Mouse (Mus musculus): ENCODE data around the gene Echdc2. TPM values are rescaled to one million over a fixed set of nuclear protein-coding genes. Genes with fewer than 3 reads are reported as not detected.
"Not testable (repeated sequence)": the region's sequence is repeated elsewhere in the genome, so short reads cannot be mapped to it uniquely, and the experiment has no call there.

The Echdc2 gene
- polyA plus RNA-seq, 1 experiment from 2014 or later, result 22.8 TPM

DNA sequence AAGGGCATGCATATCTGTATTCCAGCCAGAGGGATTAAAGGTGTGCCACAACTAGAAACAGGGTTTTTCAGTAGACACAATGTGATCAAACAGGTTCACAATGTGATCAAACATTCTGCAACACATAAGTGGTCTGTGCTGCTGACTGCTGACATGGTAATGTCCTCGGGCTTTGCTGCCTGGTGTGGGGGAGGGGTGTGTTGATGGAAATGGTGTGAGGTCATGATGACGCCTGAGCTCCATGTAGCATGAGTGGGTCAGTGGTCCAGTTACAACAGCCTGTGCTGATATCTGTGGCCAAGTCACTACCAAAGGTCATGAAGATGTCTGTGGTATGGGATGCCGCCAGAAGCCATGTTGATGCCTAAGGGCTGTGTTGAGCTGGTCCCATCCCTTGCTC is 34.8 kb upstream of the Echdc2 start:
- Histone ChIP-seq H3K27ac (ENCODE audit: low read length) (no peak overlapping the region), H3K4me3 (ENCODE audit: low read length) (no peak overlapping the region), H3K9ac (ENCODE audit: low read length) (no peak overlapping the region), H3K4me2 (ENCODE audit: low read depth, low read length) (no peak overlapping the region), H3K27me3 (ENCODE audit: control insufficient read depth, insufficient read depth, low read length) (no peaks in the 10 kb centered on the region), H3K4me1 (ENCODE audit: control insufficient read depth, insufficient read depth, low read length) (no peaks in the 10 kb centered on the region), H3K36me3 (ENCODE audit: control insufficient read depth, insufficient read depth) (no peaks in the 10 kb centered on the region), H3K9me3 (replicated peaks; ENCODE audit: control insufficient read depth, low read length) (peaks cover 2% of the 10 kb centered on the region; the same call in 1 of the 2 replicates)
- no peak for ATAC-seq (replicated peaks; ENCODE audit: extremely low read depth, insufficient read depth, low FRiP score)
- 76% methylated on average over 3 of the region's 3 CpGs for WGBS

DNA sequence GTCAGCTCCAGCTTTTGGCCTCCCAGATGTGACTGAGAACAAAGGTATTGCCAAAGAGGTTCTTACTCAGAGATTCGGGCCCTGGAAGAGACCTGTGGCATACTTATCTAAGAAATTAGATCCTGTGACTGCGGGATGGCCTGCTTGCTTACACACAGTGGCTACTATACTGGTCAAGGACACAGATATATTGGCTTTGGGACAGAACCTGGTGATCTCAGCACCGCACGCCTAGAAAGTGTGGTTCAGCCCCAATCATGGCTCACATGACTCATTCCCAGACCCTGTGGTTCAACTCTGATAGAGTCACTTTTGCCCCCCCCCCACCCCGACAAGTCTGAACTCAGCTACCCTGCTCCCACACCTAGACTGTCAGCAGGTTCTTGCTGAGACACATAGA is 28.3 kb upstream of the Echdc2 start:
- Histone ChIP-seq H3K27me3 (ENCODE audit: control insufficient read depth, insufficient read depth, low read length) (no peaks in the 10 kb centered on the region), H3K36me3 (ENCODE audit: control insufficient read depth, insufficient read depth) (no peaks in the 10 kb centered on the region), H3K9ac (ENCODE audit: low read length) (no peak overlapping the region), H3K4me1 (ENCODE audit: control insufficient read depth, insufficient read depth, low read length) (no peaks in the 10 kb centered on the region), H3K9me3 (replicated peaks; ENCODE audit: control insufficient read depth, low read length) (no peaks in the 10 kb centered on the region), H3K4me3 (ENCODE audit: low read length) (no peak overlapping the region), H3K4me2 (ENCODE audit: low read depth, low read length) (no peak overlapping the region), H3K27ac (ENCODE audit: low read length) (no peak overlapping the region)
- WGBS, result 82% methylated on average over 5 of the region's 5 CpGs
- ATAC-seq (replicated peaks; ENCODE audit: extremely low read depth, insufficient read depth, low FRiP score), result no peak

DNA sequence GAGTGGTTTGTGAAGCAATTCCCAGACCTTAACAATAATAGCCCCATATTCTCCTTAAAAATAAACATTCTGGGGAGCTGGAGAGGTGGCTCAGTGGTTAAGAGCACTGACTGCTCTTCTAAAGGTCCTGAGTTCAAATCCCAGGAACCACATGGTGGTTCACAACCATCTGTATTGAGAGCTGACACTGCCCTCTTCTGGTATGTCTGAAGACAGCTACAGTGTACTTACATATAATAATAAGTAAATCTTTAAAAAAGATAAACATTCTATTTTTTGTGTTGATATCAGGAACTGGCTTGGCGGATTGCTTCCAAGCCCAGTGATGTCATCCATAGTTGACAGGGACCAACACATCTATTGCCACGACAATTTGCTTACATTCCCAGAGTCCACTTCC is 22.1 kb upstream of the Echdc2 start:
- not testable (repeated sequence) for H3K27me3 ChIP-seq (ENCODE audit: control insufficient read depth, insufficient read depth, low read length); H3K9ac ChIP-seq (ENCODE audit: low read length); H3K9me3 ChIP-seq (replicated peaks; ENCODE audit: control insufficient read depth, low read length); H3K4me3 ChIP-seq (ENCODE audit: low read length); H3K36me3 ChIP-seq (ENCODE audit: control insufficient read depth, insufficient read depth); H3K4me2 ChIP-seq (ENCODE audit: low read depth, low read length); H3K4me1 ChIP-seq (ENCODE audit: control insufficient read depth, insufficient read depth, low read length); ATAC-seq (replicated peaks; ENCODE audit: extremely low read depth, insufficient read depth, low FRiP score); H3K27ac ChIP-seq (ENCODE audit: low read length)
- 76% methylated on average over 2 of the region's 2 CpGs for WGBS

DNA sequence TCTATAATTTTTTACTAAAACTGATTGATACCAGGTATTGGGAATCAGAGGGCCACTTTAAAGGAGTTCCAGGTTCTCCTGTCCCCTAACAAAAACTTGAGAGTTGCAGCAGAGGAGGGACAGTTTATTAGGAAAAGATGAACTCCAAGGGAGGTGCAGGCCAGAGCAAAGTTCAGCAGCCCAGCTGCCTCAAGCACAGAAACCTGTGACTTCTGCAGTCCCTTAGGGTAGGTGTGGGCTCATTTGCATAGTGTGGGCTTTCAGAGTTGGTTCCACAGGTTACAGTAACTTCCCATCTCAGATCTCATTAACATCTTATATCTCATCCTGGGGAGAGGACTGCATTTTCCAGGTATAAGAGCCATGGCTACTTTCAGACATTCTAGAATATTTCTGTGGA is 21.5 kb upstream of the Echdc2 start:
- Histone ChIP-seq H3K36me3 (ENCODE audit: control insufficient read depth, insufficient read depth) (no peaks in the 10 kb centered on the region), H3K4me1 (ENCODE audit: control insufficient read depth, insufficient read depth, low read length) (no peaks in the 10 kb centered on the region), H3K4me3 (ENCODE audit: low read length) (no peak overlapping the region), H3K27me3 (ENCODE audit: control insufficient read depth, insufficient read depth, low read length) (no peaks in the 10 kb centered on the region), H3K9ac (ENCODE audit: low read length) (no peak overlapping the region), H3K27ac (ENCODE audit: low read length) (no peak overlapping the region), H3K9me3 (replicated peaks; ENCODE audit: control insufficient read depth, low read length) (peaks cover 4% of the 10 kb centered on the region), H3K4me2 (ENCODE audit: low read depth, low read length) (no peak overlapping the region)
- ATAC-seq (replicated peaks; ENCODE audit: extremely low read depth, insufficient read depth, low FRiP score), result no peak

DNA sequence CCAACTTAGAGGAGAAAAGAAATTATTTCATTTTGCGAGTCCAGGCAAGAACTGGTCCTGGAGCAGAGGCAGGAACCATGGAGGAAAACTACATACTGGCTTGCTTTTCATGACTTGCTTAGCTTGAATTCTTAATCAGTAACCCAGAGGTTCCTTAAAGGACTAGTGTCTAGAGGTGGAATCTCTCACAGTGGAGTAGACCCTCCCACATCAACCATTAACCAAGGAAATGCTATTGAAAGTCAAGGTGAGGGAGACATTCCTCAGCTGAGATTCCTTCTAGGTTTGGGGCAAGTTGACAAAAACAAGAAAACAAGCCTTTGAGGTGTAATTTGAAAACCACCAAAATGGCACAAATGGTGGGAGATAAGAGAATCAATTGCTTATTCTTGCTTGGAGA is 20.4 kb upstream of the Echdc2 start, which contains the start of gene Scp2:
TSS of gene Scp2 (minus strand) at position 119 of the 400 bp plus-strand sequence.
- Histone ChIP-seq H3K9ac (ENCODE audit: low read length) (no peak within 1 kb of the TSS), H3K27me3 (ENCODE audit: control insufficient read depth, insufficient read depth, low read length) (no peaks in the 10 kb centered on the region), H3K4me2 (ENCODE audit: low read depth, low read length) (no peak within 1 kb of the TSS), H3K4me1 (ENCODE audit: control insufficient read depth, insufficient read depth, low read length) (no peaks in the 10 kb centered on the region), H3K27ac (ENCODE audit: low read length) (no peak within 1 kb of the TSS), H3K4me3 (ENCODE audit: low read length) (no peak within 1 kb of the TSS), H3K9me3 (replicated peaks; ENCODE audit: control insufficient read depth, low read length) (peaks cover 4% of the 10 kb centered on the region), H3K36me3 (ENCODE audit: control insufficient read depth, insufficient read depth) (no peaks in the 10 kb centered on the region)
- ATAC-seq (replicated peaks; ENCODE audit: extremely low read depth, insufficient read depth, low FRiP score), result no peak
- 85% methylated on average over 1 of the region's 1 CpGs for WGBS

DNA sequence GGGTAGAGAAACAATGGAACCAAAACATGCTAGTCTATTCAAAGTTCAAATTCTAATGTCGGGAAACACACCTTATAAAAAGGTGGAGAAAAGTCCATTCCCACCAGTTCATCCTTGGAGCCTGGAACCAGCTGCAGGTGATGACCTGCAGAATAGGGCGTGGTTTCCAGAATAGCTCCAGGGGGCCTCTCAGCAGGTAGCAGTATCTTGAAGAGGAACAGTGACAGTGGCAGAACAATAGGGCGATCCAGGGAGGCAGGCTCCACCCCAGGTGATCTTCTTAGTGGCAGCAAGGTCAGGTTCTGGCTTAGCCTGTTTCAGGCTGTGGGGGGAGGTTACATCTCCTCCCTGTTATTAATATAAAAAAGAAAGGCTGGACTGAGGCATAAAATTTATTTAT is 19.7 kb upstream of the Echdc2 start:
- not testable (repeated sequence) for ATAC-seq (replicated peaks; ENCODE audit: extremely low read depth, insufficient read depth, low FRiP score); H3K9me3 ChIP-seq (replicated peaks; ENCODE audit: control insufficient read depth, low read length)
- WGBS, result 38% methylated on average over 3 of the region's 3 CpGs

DNA sequence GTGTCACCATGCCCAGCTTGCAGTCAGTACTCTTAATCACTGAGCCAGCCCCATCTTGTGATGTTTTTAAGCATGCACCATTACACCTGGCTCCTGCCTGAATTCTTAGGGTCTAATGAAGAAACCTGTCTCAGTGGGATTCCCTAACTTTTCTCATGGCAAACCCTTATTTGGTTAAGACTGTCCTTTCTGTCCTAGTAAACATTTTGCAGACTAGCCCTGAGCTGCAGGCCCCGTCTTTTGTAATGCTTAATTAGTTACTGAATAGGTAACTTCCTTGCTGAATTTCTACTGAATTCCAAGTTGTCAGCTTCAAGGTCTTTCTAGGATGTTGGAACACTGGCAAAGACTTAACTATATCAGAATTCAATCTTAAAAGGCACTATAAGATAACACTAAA is 10.1 kb upstream of the Echdc2 start:
- not testable (repeated sequence) for H3K4me3 ChIP-seq (ENCODE audit: low read length); ATAC-seq (replicated peaks; ENCODE audit: extremely low read depth, insufficient read depth, low FRiP score); H3K4me2 ChIP-seq (ENCODE audit: low read depth, low read length); H3K36me3 ChIP-seq (ENCODE audit: control insufficient read depth, insufficient read depth); H3K9me3 ChIP-seq (replicated peaks; ENCODE audit: control insufficient read depth, low read length); H3K27me3 ChIP-seq (ENCODE audit: control insufficient read depth, insufficient read depth, low read length); H3K27ac ChIP-seq (ENCODE audit: low read length); H3K9ac ChIP-seq (ENCODE audit: low read length); H3K4me1 ChIP-seq (ENCODE audit: control insufficient read depth, insufficient read depth, low read length)
- 86% methylated on average over 1 of the region's 1 CpGs for WGBS

More for the DNA sequence above, 19.7 kb upstream of the Echdc2 start:
- H3K9ac ChIP-seq (ENCODE audit: low read length); H3K4me1 ChIP-seq (ENCODE audit: control insufficient read depth, insufficient read depth, low read length); H3K36me3 ChIP-seq (ENCODE audit: control insufficient read depth, insufficient read depth); H3K4me3 ChIP-seq (ENCODE audit: low read length); H3K27me3 ChIP-seq (ENCODE audit: control insufficient read depth, insufficient read depth, low read length); H3K4me2 ChIP-seq (ENCODE audit: low read depth, low read length); H3K27ac ChIP-seq (ENCODE audit: low read length): not testable (repeated sequence)

DNA sequence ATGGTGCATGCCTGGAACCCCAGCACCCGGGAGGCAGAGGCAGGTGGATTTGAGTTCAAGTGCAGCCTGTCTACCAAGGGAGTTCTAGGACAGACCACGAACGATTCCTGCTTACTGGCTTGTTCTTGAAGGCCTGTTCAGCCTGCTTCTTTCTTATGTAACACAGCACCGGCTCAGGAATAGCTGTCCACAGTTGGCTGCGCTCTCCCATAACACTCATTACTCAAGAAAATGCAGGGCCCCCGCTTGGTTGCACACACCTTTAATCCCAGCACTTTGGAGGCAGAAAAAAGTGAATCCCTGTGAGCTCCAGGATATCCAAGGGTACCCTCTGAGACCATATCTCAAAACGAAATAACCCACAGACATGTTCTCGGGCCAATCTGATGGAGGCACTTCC is 3.3 kb upstream of the Echdc2 start:
- Histone ChIP-seq H3K4me1 (ENCODE audit: control insufficient read depth, insufficient read depth, low read length) (peaks cover 3% of the 10 kb centered on the region; the same call in 1 of the 2 replicates), H3K9me3 (replicated peaks; ENCODE audit: control insufficient read depth, low read length) (no peaks in the 10 kb centered on the region), H3K4me2 (ENCODE audit: low read depth, low read length) (no peak overlapping the region), H3K9ac (ENCODE audit: low read length) (no peak overlapping the region), H3K27me3 (ENCODE audit: control insufficient read depth, insufficient read depth, low read length) (no peaks in the 10 kb centered on the region), H3K4me3 (ENCODE audit: low read length) (no peak overlapping the region), H3K36me3 (ENCODE audit: control insufficient read depth, insufficient read depth) (no peaks in the 10 kb centered on the region), H3K27ac (ENCODE audit: low read length) (no peak overlapping the region)
- 88% methylated on average over 8 of the region's 8 CpGs for WGBS
- no peak for ATAC-seq (replicated peaks; ENCODE audit: extremely low read depth, insufficient read depth, low FRiP score)

DNA sequence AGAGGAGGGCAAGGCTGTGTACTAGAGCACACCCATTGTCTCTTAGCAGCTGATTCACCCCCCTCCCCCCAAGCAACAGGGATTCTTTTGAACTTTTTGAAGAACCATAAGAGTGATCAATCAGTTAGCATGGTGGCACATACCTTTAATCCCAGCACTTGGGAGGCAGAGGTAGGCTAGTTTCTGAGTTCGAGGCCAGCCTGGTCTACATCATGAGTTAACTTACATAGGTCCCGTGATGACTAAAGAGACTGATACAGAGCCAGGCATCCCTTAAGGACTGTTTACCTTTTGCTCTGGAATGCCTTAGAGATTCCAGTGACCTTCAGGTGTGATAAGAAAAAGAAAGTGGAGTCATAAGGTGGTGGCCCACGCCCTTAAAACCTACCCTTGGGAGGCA is 1.9 kb upstream of the Echdc2 start:
- no peak overlapping the region for H3K4me2 ChIP-seq (ENCODE audit: low read depth, low read length)
- 86% methylated on average over 3 of the region's 3 CpGs for WGBS
- no peaks in the 10 kb centered on the region for H3K9me3 ChIP-seq (replicated peaks; ENCODE audit: control insufficient read depth, low read length)

DNA sequence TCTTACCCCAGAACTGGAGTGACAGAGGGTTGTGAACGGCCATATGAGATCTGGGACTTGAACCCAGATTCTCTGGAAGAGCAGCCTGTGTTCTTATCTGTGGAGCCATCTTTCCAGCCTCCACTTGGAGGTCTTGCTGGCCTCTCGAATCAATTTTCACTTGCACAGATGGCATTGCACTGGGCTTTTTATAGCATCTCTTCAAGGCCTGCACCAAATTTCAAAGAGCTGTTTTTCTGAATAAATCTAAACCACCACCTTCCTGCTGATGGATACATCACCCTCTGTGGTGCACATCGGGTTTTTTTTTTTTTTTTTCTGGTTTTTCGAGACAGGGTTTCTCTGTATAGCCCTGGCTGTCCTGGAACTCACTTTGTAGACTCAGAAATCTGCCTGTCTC is 1.6 kb downstream of the Echdc2 start:
- no peak for ATAC-seq (replicated peaks; ENCODE audit: extremely low read depth, insufficient read depth, low FRiP score)
- Histone ChIP-seq H3K27ac (ENCODE audit: low read length) (no peak overlapping the region), H3K4me1 (ENCODE audit: control insufficient read depth, insufficient read depth, low read length) (peaks cover 3% of the 10 kb centered on the region; the same call in 1 of the 2 replicates), H3K4me2 (ENCODE audit: low read depth, low read length) (no peak overlapping the region), H3K9ac (ENCODE audit: low read length) (no peak overlapping the region), H3K27me3 (ENCODE audit: control insufficient read depth, insufficient read depth, low read length) (no peaks in the 10 kb centered on the region), H3K4me3 (ENCODE audit: low read length) (no peak overlapping the region), H3K9me3 (replicated peaks; ENCODE audit: control insufficient read depth, low read length) (no peaks in the 10 kb centered on the region), H3K36me3 (ENCODE audit: control insufficient read depth, insufficient read depth) (0 out of 2 replicates have a peak, but pooled peaks cover 3% of the 10 kb centered on the region)
- 68% methylated on average over 4 of the region's 4 CpGs for whole genome bisulfite sequencing

More for the DNA sequence above, 1.9 kb upstream of the Echdc2 start:
- Histone ChIP-seq H3K27ac (ENCODE audit: low read length) (no peak overlapping the region), H3K4me3 (ENCODE audit: low read length) (no peak overlapping the region), H3K9ac (ENCODE audit: low read length) (no peak overlapping the region), H3K27me3 (ENCODE audit: control insufficient read depth, insufficient read depth, low read length) (no peaks in the 10 kb centered on the region), H3K4me1 (ENCODE audit: control insufficient read depth, insufficient read depth, low read length) (peaks cover 3% of the 10 kb centered on the region; the same call in 1 of the 2 replicates), H3K36me3 (ENCODE audit: control insufficient read depth, insufficient read depth) (no peaks in the 10 kb centered on the region)
- no peak for ATAC-seq (replicated peaks; ENCODE audit: extremely low read depth, insufficient read depth, low FRiP score)

Measured in heart, embryonic 16.5 days (tissue).